Mouse (Mus musculus): ENCODE data around the gene Esd. TPM values are rescaled to one million over a fixed set of nuclear protein-coding genes. Genes with fewer than 3 reads are reported as not detected.

Gene Esd
- polyA plus RNA-seq (2021; fragmentation: Nextera tagmentation): 213 and 264 TPM in 2 replicates
- long read RNA-seq, experiment 1, transcript Esd-201 (9 exons, 1,988 nt): major isoform, 155 of 180 reads
- long read RNA-seq, experiment 1, transcript Esd-207 (9 exons, 1,117 nt): minor isoform, 12 of 180 reads
- long read RNA-seq, experiment 1, partial matches to known transcripts: 3 of 180 reads
- long read RNA-seq, experiment 1, other reads (novel, unspliced or antisense): 9 of 180 reads
- long read RNA-seq, experiment 2, transcript Esd-201 (9 exons, 1,988 nt): major isoform, 189 of 226 reads
- long read RNA-seq, experiment 2, partial matches to known transcripts: 18 of 226 reads
- long read RNA-seq, experiment 2, other reads (novel, unspliced or antisense): 16 of 226 reads

GRCm38 (mm10) chr14:74732079-74732783, at the start of gene Esd:
TSS of gene Esd (plus strand) at chr14:74732297.

Other genes starting within 250 kb of the Esd start
- gene Htr2a, start 91.5 kb upstream of the Esd start, polyA plus RNA-seq (2021; fragmentation: Nextera tagmentation): 6.0 and 6.4 TPM in 2 replicates
- 4.5 and 6.2 TPM in 2 replicates for gene Lrch1, start 215.6 kb downstream of the Esd start, polyA plus RNA-seq (2021; fragmentation: Nextera tagmentation)